Mouse (Mus musculus) C2C12 (cell line): Measurements from ENCODE around the gene Mrap. TPM values are rescaled to one million over a fixed set of nuclear protein-coding genes. Genes with fewer than 3 reads are reported as not detected.

ENCODE experiments used
- H3K27me3 ChIP-seq: one replicate; pipeline ENCODE4 v1.6.1; 2011; ENCODE audit not compliant: control insufficient read depth, insufficient read depth, insufficient read length
- H3K36me3 ChIP-seq: one replicate; pipeline ENCODE4 v1.6.1; 2011; ENCODE audit not compliant: control insufficient read depth, insufficient read depth
- H3K4me3 ChIP-seq: one replicate; pipeline ENCODE4 v1.5.1; 2011; ENCODE audit warnings: mild to moderate bottlenecking, control low read depth; ENCODE audit not compliant: poor library complexity, insufficient read depth, severe bottlenecking
- H3K79me2 ChIP-seq: one replicate; pipeline ENCODE4 v1.6.1; 2011; ENCODE audit not compliant: control insufficient read depth, insufficient read depth
- H3K79me3 ChIP-seq: one replicate; pipeline ENCODE4 v1.6.1; 2011; ENCODE audit warnings: low read depth, control low read depth
- H3ac ChIP-seq: one replicate; pipeline ENCODE3; 2011; ENCODE audit warnings: low read depth; ENCODE audit not compliant: control insufficient read depth, insufficient read length
- CEBPB ChIP-seq: IDR thresholded peaks from one replicate; pipeline ENCODE4 v1.6.1; 2011; ENCODE audit warnings: low read depth, mild to moderate bottlenecking, control low read depth, moderate library complexity
- CTCF ChIP-seq: IDR thresholded peaks from one replicate; pipeline ENCODE4 v1.5.1; 2011; ENCODE audit not compliant: control insufficient read depth, insufficient read depth, insufficient read length
- FOSL1 ChIP-seq: IDR thresholded peaks from one replicate; pipeline ENCODE4 v1.8.0; 2011; ENCODE audit warnings: mild to moderate bottlenecking, low read length; ENCODE audit not compliant: poor library complexity, insufficient read depth, severe bottlenecking
- MAX ChIP-seq: IDR thresholded peaks from one replicate; pipeline ENCODE4 v1.6.1; 2011; ENCODE audit warnings: mild to moderate bottlenecking, control low read depth
- MYOD1 ChIP-seq: IDR thresholded peaks from one replicate; pipeline ENCODE4 v1.6.1; 2011; ENCODE audit warnings: low read depth; ENCODE audit not compliant: control insufficient read depth, insufficient read length
- MYOG ChIP-seq: IDR thresholded peaks from one replicate; pipeline ENCODE4 v1.6.1; 2011; ENCODE audit not compliant: control insufficient read depth, insufficient read length; ENCODE audit errors: extremely low read depth
- USF1 ChIP-seq: IDR thresholded peaks from one replicate; pipeline ENCODE4 v1.6.1; 2011; ENCODE audit warnings: low read depth, mild to moderate bottlenecking, control low read depth, moderate library complexity
- polyA plus RNA-seq: library from polyadenylated mRNA; unstranded; fragments of >200 nt; fragmentation: generic; extraction: Trizol; gene quantifications from one replicate; pipeline ENCODE4 v1.2.1, GENCODE M21; 2012; ENCODE audit warnings: missing spikeins

Gene Mrap
- polyA plus RNA-seq, 1 experiment = not detected

GRCm38 (mm10) chr16:90696306-90696705 lies 41.7 kb upstream of the Mrap start:
- no peak for TF ChIP-seq MYOG
- no peak for TF ChIP-seq MAX
- no peak for TF ChIP-seq CTCF
- TF ChIP-seq USF1 = no peak
- TF ChIP-seq FOSL1 = no peak
- Histone ChIP-seq H3K79me3 (no peaks in the 10 kb centered on the region), H3K79me2 (no peaks in the 10 kb centered on the region), H3K4me3 (no peak overlapping the region), H3K36me3 (no peaks in the 10 kb centered on the region), H3K27me3 (peaks cover 9% of the 10 kb centered on the region), H3ac (no peak overlapping the region)

GRCm38 (mm10) chr16:90699390-90699789 lies 38.6 kb upstream of the Mrap start:
- TF ChIP-seq MYOD1 (no peak), FOSL1 (no peak)
- Histone ChIP-seq H3K79me3 (no peaks in the 10 kb centered on the region), H3K79me2 (no peaks in the 10 kb centered on the region), H3K27me3 (peaks cover 5% of the 10 kb centered on the region), H3ac (no peak overlapping the region), H3K4me3 (no peak overlapping the region), H3K36me3 (no peaks in the 10 kb centered on the region)

DNA sequence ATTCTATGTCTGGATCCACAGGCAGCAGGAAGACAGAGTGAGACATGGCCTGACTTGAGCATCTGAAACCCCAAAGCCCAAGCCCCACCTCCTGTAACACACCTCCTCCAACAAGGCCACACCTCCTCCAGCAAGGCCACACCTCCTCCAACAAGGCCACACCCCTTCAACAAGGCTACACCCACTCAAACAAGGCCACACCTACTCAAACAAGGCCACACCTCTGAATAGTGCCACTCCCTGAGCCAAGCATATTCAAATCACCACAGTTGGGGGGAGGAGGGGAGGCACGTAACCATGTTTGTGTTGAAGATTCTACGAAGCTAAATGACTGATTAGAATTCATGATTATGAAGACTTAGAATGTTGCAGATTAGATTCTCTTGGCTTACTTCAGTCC lies 36.5 kb upstream of the Mrap start:
- no peak overlapping the region for H3K4me3 ChIP-seq
- H3K79me3 ChIP-seq = no peaks in the 10 kb centered on the region
- no peaks in the 10 kb centered on the region for H3K36me3 ChIP-seq
- H3K79me2 ChIP-seq = no peaks in the 10 kb centered on the region
- H3K27me3 ChIP-seq = peaks cover 5% of the 10 kb centered on the region
- TF ChIP-seq USF1 (no peak), MYOD1 (no peak), FOSL1 (no peak), CEBPB (no peak), MYOG (no peak), CTCF (no peak), MAX (no peak)
- no peak overlapping the region for H3ac ChIP-seq

GRCm38 (mm10) chr16:90703646-90704045 lies 34.4 kb upstream of the Mrap start:
- TF ChIP-seq MYOD1 (no peak), MYOG (no peak), CEBPB (no peak), MAX (no peak), FOSL1 (no peak), USF1 (no peak), CTCF (no peak)
- no peaks in the 10 kb centered on the region for H3K79me3 ChIP-seq

GRCm38 (mm10) chr16:90704161-90704825 lies 33.7 kb upstream of the Mrap start:
- no peak overlapping the region for H3ac ChIP-seq
- H3K27me3 ChIP-seq = no peaks in the 10 kb centered on the region
- no peaks in the 10 kb centered on the region for H3K79me3 ChIP-seq
- TF ChIP-seq MAX (no peak), CTCF (no peak), FOSL1 (no peak), CEBPB (no peak), MYOD1 (no peak), MYOG (no peak), USF1 (no peak)
- no peaks in the 10 kb centered on the region for H3K36me3 ChIP-seq
- H3K79me2 ChIP-seq = no peaks in the 10 kb centered on the region
- H3K4me3 ChIP-seq = no peak overlapping the region

More at GRCm38 (mm10) chr16:90703646-90704045, 34.4 kb upstream of the Mrap start:
- no peaks in the 10 kb centered on the region for H3K27me3 ChIP-seq
- H3ac ChIP-seq = no peak overlapping the region
- no peaks in the 10 kb centered on the region for H3K36me3 ChIP-seq
- no peaks in the 10 kb centered on the region for H3K79me2 ChIP-seq
- no peak overlapping the region for H3K4me3 ChIP-seq

DNA sequence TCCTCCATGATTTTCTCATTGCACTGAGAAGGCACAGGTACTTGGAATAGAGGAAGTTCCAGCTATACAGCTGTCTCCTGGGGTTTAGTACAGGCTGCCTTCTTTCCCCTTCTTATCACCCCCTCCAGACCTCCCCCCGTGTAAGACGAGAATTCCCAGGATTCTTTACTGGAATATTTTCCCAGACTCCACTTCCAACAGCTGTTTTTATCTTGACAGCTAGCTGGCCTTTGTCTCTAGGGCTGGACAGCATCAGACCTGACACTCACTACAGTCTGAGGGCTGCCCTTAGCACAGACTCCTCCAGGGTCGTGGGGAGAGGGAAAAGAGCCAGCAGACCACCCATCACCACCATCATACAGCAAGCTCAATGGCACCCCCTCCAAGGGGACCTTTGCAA lies 31.7 kb upstream of the Mrap start:
- Histone ChIP-seq H3ac (no peak overlapping the region), H3K27me3 (no peaks in the 10 kb centered on the region), H3K79me2 (no peaks in the 10 kb centered on the region), H3K79me3 (no peaks in the 10 kb centered on the region), H3K4me3 (no peak overlapping the region), H3K36me3 (no peaks in the 10 kb centered on the region)
- no peak for TF ChIP-seq MAX
